Mouse (Mus musculus) adrenal gland, postnatal 14 days (tissue): ENCODE results near the gene Klc1. TPM values are rescaled to one million over a fixed set of nuclear protein-coding genes. Genes with fewer than 3 reads are reported as not detected.
A peak's percentile ranks its signal among the peaks of the same experiment; 100 is the strongest.

Source experiments
- DNase-seq: peaks from one replicate; pipeline ENCODE4 v3.0.0; 2021; ENCODE audit warnings: mixed read lengths
- total RNA-seq: library from RNA; stranded (reverse); gene quantifications from 2 replicates; pipeline ENCODE4 v1.2.3, GENCODE M21; 2021

The Klc1 gene
- total RNA-seq, 1 experiment from 2014 or later: 99.9 TPM

- DNase-seq: peak; percentile 99
Observed at GRCm38 (mm10) chr12:111813766-111814617, 55.3 kb downstream of the Klc1 start, which contains the start of the genes Xrcc3 and Zfyve21. Gene Xrcc3, minus strand, starts transcription at chr12:111813873. Gene Zfyve21, plus strand, starts transcription at chr12:111814170.

GRCm38 (mm10) chr12:111814769-111815762 is 56.4 kb downstream of the Klc1 start:
- DNase-seq: no peak

DNA sequence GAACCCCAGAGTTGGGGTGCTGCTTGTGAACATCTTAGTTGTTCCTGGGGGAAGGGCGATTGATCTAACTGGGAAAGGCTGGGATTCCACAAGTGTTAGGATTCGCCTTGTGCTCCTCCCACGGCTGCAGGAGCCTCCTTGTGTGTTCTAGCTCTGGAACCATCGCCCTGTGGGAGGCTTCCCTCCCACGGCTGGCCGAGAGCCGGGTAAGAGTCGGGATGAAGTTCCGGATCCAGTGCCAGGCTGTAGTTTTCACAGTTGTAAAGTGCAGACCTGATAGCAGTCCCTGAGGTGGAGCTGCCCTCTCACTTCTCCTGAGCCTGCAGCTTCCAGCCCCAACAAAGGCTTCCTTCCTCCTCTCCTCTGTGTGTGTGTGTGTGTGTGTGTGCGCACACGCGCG is 57.9 kb downstream of the Klc1 start:
- peak; percentile 63 for DNase-seq

DNA sequence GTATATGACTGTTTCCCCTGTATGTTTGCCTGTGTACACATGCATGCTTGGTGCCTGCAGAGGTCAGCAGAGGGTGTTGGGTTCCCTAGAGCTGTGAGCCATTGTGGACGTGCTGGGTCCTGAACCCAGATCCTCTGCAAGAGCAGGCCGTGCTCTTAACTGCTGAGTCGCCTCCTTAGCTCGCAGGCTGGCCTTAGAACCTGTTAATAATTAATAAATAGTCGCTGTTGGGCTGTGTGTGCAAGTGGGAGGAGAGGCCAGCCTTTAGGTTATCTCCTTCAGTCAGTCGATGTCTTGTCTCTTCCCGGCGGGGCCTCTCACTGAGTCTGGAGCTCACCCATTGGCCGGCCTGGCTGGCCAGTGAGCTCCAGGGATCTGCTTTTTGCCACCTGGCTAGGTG is 58.3 kb downstream of the Klc1 start:
- DNase-seq: no peak

DNA sequence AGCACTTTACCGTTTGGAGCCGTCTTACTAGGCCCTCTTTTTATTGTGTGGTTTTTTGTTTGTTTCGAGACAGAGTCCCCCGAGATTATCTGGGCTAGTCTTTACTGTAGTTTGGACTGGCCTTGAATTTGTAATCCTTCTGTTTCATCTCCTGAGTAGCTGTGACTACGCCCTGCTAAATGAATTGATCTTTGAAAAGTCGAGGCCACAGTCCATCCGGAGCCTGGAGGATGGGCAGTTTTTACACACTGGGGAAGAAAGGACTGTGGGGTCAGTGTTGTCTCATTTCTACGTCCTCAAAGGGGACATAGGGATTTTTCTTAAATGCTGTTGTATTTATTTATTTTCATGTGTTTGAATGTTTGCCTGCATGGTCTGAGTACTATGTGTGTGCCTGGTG is 59.3 kb downstream of the Klc1 start:
- DNase-seq: no peak

DNA sequence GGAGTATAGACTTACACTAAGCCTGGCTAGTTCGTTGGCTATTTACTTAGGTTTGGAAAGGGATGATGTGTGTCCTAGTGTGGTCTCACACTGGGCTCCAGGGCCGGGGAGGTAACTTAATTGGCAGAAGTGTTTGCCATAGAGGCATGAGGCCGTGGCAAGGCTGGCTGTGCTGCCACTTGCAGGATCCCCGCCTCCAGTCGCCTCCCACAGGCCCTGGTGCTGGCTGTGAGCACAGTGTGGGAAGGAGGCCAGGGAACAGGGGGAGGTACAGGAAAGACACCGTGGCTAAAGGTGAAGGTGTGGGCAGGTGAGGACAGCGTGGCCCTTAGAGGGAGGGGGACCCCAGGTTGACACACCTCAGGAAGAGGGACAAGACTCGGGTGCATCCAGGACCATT is 61.3 kb downstream of the Klc1 start:
- peak; percentile 75 for DNase-seq

GRCm38 (mm10) chr12:111820708-111821107 is 62.1 kb downstream of the Klc1 start:
- no peak for DNase-seq

DNA sequence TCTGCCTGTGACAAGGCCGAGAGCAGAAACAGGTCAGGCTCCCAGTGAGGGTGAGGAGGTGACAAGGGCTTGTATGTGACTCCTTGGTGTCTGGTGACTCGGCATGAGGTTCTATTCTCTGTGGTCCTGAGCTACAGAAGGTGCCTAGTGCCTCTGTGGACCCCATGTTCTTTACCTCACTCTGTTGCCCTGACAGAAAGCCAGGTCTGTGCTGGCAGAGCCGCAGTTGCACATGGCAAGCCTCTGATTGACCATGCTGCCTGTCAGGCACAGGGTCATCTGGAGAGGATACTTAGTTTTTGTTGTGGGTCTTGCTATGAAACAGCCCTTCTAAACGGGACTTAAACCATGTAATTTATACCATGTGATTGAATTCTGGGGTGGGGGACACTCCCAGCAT is 63.3 kb downstream of the Klc1 start:
- no peak for DNase-seq

DNA sequence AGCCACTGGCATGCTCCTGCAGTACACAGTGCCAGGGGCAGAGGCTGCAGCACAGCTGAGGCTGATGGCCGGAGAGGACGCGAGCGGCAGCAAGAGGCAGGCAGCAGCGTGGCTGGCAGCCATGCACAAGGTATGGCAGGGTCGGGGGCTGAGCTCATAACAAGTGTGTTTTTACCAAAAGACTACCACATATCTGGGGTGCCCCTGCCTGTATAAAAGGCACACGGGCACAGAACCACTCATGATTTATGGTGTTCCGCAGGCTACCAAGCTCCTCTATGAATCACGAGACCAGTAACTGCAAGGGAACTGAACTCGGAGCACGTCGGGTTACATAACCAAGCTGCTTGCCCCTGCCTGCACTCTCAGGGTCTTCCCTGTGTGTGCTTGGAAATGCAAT is 68.9 kb downstream of the Klc1 start:
- DNase-seq: no peak

GRCm38 (mm10) chr12:111829447-111829846 is 70.8 kb downstream of the Klc1 start:
- DNase-seq: no peak

DNA sequence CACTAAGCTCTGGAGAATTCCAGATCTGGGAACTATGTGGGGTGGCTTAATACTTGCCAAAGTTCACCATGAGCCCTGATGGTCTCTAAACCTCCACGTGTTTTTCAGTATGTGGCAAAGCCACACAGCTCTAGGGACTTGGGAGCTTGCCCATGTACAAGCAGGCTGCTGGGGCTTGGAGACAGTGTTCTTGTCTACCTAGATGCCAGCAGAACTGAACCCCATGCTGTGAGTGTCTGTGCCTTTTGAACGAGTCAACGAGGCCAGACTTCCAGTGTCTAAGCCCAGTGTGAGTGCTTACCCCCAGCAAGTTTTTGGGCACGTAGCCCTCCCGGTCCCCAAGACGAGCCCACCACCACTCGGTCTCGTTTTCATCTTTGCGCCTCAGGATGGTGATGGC is 71.3 kb downstream of the Klc1 start:
- no peak for DNase-seq

GRCm38 (mm10) chr12:111830375-111830774 is 71.7 kb downstream of the Klc1 start:
- DNase-seq: no peak

GRCm38 (mm10) chr12:111832643-111833042 is 74.0 kb downstream of the Klc1 start:
- DNase-seq: no peak

DNA sequence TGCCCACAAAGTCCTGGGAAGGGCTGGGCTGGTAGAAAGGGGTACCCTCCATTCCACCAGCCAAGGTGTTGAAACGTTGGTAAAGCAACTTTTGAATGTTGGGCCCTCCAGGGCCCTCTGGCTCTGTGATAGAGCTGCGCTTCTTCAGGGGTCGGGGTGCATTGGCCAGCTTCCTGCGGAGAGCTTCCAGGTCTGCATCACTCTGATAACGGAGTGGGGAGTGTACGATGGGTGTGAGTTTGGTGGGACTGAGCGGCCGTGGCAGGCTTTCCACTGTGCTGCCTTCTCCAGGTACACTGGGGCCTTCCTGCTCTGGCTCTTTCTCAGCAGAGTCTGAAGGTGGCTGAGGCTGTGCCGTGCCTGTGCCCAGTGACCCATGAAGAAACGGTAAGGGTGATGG is 74.8 kb downstream of the Klc1 start:
- no peak for DNase-seq

DNA sequence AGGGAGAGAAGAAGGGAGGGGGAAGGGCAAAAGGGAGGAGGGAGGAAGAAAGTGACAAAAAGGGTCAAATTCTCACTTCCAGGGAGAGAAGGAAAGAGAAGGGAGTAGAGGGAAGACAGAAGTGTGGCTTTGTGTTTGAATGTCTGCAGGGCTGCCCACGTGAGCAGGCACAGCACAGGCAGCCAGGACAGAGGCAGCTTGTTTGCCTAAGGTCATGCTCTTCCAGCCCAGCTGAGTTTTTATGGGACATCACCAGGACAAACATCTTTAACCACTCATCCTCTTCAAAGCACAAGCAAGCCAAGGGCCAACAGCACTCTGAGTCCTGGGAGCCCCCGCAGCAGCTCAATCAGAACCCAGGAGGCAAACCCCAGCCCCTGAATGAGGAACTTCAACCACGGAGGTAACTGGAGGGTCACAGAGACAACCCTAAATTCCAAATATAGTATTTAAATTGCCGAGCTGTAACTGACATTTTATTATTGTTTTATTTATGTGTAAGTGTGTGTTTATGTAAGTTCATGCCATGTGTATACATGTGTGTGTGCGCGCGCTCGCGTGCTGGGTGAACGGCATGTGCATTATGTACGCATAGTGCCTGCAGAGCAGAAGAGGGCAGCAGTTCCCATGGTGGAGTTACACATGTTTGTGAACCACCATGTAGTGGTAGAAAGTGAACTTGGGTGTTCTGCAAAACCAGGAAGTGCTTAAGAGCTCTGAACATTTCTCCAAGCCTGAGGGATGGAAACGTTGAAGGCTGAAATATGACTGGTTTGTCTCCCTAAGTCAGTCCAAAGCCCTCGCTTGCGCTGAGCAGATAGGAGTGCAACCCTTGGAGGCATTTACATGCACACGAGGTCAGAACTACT is 84.2 kb downstream of the Klc1 start:
- DNase-seq: no peak

DNA sequence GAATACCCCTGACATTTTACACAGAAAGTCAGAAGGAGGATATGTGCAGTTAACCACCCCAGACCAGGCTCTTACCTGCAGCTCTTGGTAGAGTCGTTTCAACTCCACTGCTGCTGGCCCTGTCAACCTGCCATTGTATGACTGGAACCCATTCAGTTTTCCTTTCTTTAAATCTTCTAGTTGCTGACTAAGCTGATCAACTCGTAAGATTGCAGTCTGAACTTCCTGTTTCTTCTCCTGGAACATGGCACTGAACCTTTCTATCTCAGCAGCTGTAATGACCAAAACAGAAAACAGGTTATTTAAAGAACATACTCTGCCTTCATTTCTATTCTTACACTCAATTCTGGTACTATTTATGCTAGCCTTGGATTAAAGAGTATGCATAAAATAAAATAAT is 84.8 kb downstream of the Klc1 start:
- no peak for DNase-seq

GRCm38 (mm10) chr12:111845953-111846352 is 87.3 kb downstream of the Klc1 start:
- DNase-seq: no peak

DNA sequence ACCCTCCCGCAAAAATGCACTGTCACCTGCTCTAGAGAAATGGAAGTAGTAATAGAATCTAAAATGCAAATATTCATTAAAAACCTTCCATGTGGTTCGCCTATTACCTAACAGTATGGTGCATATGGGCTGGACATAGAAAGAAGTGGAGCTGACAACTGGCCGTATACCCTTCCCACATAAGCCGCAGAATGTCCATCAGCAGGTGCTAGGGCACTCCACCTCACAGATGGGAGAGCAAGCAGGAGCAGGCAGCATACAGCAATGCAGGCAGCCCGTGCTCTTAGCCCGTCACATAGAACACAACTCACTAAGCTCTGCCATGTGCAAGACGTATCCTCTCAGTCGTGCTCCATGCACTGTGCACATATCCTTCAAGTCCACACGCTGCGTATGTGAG is 88.2 kb downstream of the Klc1 start:
- no peak for DNase-seq

- DNase-seq: peak; percentile 54
Observed at GRCm38 (mm10) chr12:111848300-111848798, 89.7 kb downstream of the Klc1 start.

GRCm38 (mm10) chr12:111851235-111851634 is 92.6 kb downstream of the Klc1 start:
- no peak for DNase-seq

DNA sequence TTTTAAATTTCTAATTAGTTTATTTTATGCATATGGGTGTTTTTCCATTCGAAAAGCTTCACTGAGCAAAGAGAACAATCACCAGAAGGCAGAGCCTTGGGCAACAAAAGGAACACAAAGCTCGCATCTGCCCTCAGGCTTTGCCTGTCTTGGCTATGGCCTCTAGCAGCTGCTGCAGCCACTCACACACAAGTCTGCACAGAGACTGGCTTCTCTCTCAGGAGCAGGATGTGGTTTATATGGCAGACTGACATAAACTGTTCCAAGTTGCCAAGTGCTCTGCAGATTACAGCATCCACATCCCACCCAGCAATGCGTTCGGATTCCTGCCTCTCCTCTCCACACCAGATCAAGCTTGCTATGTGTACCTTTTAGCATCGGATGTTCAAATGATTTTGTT is 93.1 kb downstream of the Klc1 start:
- DNase-seq: no peak

- DNase-seq: peak; percentile 83
Observed at GRCm38 (mm10) chr12:111853011-111853436, 94.4 kb downstream of the Klc1 start.
